Mouse (Mus musculus) lung, embryonic 15.5 days (tissue): ENCODE results near the gene Gtpbp10. TPM values are rescaled to one million over a fixed set of nuclear protein-coding genes. Genes with fewer than 3 reads are reported as not detected.

ENCODE experiments used
- ATAC-seq: fragments of 200-750 bp; cut with Nextera tagmentation; 2 replicates; pipeline ENCODE4 v1.8.0; 2017; ENCODE audit warnings: moderate number of reproducible peaks, borderline replicate concordance; ENCODE audit not compliant: low FRiP score, low TSS enrichment; ENCODE audit errors: extremely low read depth
- H3K27ac ChIP-seq: fragments of 300-500 bp; sonication (generic); 2 replicates; pipeline ENCODE4 v1.5.1; 2015; ENCODE audit warnings: moderate library complexity, mild to moderate bottlenecking, inconsistent platforms
- H3K27me3 ChIP-seq: fragments of 300-500 bp; sonication (generic); 2 replicates; pipeline ENCODE4 v1.6.1; 2015; ENCODE audit warnings: inconsistent platforms
- H3K36me3 ChIP-seq: fragments of 300-500 bp; sonication (generic); 2 replicates; pipeline ENCODE4 v1.6.1; 2015; ENCODE audit warnings: inconsistent platforms
- H3K4me1 ChIP-seq: fragments of 300-500 bp; sonication (generic); 2 replicates; pipeline ENCODE4 v1.6.1; 2015; ENCODE audit warnings: inconsistent platforms
- H3K4me2 ChIP-seq: fragments of 300-500 bp; sonication (generic); 2 replicates; pipeline ENCODE4 v1.6.1; 2015; ENCODE audit warnings: inconsistent platforms, mild to moderate bottlenecking, moderate library complexity
- H3K4me3 ChIP-seq: fragments of 300-500 bp; sonication (generic); 2 replicates; pipeline ENCODE4 v1.5.1; 2015; ENCODE audit warnings: mild to moderate bottlenecking, inconsistent platforms
- H3K9ac ChIP-seq: fragments of 300-500 bp; sonication (generic); 2 replicates; pipeline ENCODE4 v1.6.1; 2015; ENCODE audit warnings: inconsistent platforms
- H3K9me3 ChIP-seq: fragments of 300-500 bp; sonication (generic); 2 replicates; pipeline ENCODE4 v1.6.1; 2016; ENCODE audit warnings: inconsistent platforms
- WGBS: fragments of 180-500 bp; shearing (Covaris S2); methylation state at CpG from one replicate; pipeline ENCODE4 v1.1.7; 2015; 5-methylcytosine and 5-hydroxymethylcytosine counted together
- polyA plus RNA-seq: library from polyadenylated mRNA; unstranded; fragments of >200 nt; fragmentation: Nextera tagmentation; extraction: Ambion mirVana; gene quantifications from 2 replicates; pipeline ENCODE4 v1.2.1, GENCODE M21; 2015

The Gtpbp10 gene
- 23.2 and 24.7 TPM in 2 replicates for polyA plus RNA-seq

DNA sequence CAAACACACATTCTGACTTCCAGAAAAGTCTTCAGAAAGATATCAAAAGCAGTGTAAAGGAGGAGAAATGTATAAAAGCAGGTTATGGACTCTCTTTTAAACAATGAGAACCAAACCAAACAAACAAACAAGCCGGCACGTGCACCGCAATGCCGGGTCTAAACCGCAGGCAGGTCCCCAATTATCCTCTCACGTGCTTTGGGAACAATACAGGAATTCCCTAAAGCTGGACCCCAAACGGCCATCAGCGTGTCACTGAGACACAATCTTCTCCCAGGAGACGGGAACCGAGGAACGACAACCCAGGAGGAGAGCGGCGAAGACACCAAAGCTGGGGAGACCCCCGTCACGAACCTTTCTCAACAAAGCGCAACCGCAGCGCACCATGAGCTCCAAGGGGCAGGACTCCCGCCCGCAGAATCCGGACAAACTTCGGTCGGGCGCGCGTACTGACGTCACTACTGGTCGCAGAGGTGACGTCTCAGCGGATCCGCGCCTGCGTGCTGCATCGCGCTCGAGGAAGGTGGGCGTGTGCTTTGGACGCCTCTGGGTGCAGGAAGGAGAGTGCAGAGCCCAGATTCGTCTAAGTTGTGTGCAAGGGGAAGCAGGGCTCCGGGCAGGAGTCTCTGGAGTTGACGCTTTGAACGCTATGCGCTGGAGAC lies at the start of gene Gtpbp10:
Gene Gtpbp10 (minus strand): TSS at position 460 of the 662 bp plus-strand sequence.
- Histone ChIP-seq H3K9me3 (no peaks in the 10 kb centered on the region), H3K27me3 (no peaks in the 10 kb centered on the region), H3K9ac (peak within 1 kb of the TSS; percentile 72), H3K4me1 (peaks cover 15% of the 10 kb centered on the region), H3K27ac (peak within 1 kb of the TSS; percentile 52), H3K4me3 (peak within 1 kb of the TSS; percentile 78), H3K36me3 (peaks cover 6% of the 10 kb centered on the region), H3K4me2 (peak within 1 kb of the TSS; percentile 64)
- WGBS = under 1% methylated on average over 43 of the region's 43 CpGs
- peak; percentile 99 for ATAC-seq

DNA sequence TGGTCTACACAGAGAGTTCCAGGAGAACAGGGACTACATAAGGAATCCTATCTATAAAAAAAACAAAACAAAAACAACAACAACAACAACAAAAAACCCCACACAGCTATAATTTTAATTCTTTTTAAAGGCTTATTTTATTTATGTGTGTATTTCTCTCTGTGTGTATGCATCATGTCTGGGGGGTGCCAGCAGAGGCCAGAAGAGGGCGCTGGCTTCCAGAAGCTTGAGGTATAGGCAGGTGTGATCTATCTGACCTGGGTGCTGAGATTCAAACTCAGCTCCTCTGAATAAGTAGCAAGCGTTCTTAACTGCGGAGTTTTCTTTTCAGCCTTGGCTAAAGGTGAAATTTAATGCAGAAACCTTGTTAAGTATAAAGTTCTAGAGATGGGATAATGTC lies 28.3 kb upstream of the Gtpbp10 start:
- no peak overlapping the region for H3K27ac ChIP-seq
- no peak overlapping the region for H3K9ac ChIP-seq
- 82% methylated on average over 3 of the region's 3 CpGs for WGBS
- no peaks in the 10 kb centered on the region for H3K36me3 ChIP-seq
- no peak overlapping the region for H3K4me2 ChIP-seq
- no peaks in the 10 kb centered on the region for H3K27me3 ChIP-seq
- no peaks in the 10 kb centered on the region for H3K9me3 ChIP-seq
- H3K4me1 ChIP-seq = no peaks in the 10 kb centered on the region
- no peak for ATAC-seq
- H3K4me3 ChIP-seq = no peak overlapping the region

DNA sequence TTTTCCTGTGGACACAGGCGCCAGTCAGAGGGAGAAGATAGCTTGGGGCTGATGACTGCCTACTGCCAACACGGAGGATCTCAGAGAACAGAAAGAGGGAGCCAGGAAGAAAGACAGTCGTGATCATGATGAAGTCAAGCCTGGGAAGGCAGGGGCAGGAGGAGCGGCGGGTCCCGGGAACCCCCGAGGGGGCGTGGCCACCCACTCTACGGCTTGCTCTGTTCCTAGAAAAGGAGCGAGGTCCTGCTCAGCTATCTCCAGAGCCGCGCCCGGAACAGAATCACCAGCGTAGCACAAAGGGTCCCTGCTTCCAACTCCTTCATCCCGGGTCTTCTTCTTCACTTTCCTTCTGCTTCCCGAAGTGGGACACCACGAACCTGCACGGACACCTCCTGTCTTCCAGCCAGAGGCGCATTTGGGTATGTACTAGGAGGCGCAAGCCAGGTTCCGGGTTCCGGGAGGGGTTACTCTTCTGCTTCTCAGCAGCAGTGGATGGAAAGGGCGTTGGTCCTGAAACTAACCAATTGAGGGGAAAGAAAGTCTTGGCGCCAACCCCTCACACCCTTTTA lies 14.5 kb upstream of the Gtpbp10 start, which contains the start of gene Gm8773:
Gene Gm8773 (plus strand): TSS at position 51 of the 569 bp plus-strand sequence.
- peak; percentile 84; the same call in 1 of the 2 replicates for ATAC-seq
- Histone ChIP-seq H3K9ac (peak within 1 kb of the TSS; percentile 21), H3K27me3 (peaks cover 17% of the 10 kb centered on the region; the same call in 1 of the 2 replicates), H3K27ac (no peak within 1 kb of the TSS), H3K4me2 (peak within 1 kb of the TSS; percentile 83), H3K36me3 (no peaks in the 10 kb centered on the region), H3K4me1 (no peaks in the 10 kb centered on the region), H3K4me3 (peak within 1 kb of the TSS; percentile 46), H3K9me3 (no peaks in the 10 kb centered on the region)
- WGBS = 1% methylated on average over 24 of the region's 24 CpGs

DNA sequence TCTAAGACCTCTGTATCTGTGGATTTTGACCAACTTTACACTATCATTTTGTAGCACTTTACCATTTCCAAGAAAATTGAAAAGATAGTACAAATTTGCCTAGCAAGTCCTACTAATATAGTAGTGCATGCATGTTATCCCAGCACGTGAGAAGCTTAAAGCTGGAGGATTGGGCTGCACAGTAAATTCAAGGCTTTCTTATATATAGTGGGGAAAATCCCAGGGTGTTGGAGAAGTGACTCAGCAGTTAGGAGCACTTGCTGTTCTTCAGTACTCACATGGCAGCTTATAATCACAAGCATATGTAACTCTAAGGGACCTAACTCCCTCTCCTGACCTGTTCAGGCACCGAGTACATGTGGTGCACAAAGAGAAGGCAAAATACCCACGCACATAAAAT lies 3.1 kb upstream of the Gtpbp10 start:
- no peaks in the 10 kb centered on the region for H3K27me3 ChIP-seq
- H3K27ac ChIP-seq = no peak overlapping the region
- 68% methylated on average over 3 of the region's 3 CpGs for WGBS

DNA sequence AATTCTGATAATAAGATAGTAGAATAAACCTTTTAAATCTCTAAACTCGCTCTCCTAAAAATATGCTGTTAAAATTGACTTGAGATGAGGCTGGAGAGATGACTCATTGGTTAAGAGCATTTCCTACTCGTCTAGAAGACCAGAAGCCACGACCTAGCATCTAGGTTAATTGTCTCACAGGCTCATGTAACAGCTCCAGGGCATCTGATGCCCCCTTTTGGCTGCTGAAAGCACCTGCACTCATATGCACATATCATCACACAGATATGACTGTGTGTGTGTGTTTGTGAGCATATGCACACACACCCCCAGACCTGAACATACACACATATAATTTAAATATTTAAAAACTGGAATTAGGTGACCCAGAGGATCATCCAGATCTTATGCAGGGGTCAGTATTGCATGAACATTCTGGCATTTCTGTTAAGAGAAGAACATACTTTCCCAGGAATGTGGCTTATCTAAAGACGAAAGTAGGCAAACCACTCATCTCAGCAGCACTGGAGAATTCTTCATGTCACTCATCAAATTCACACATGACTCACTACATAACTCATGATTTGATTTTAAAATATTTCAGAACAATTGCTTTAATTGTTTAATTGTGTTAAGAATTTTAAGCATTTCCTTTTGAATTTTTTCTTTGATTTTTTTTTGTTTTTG lies 1.8 kb upstream of the Gtpbp10 start:
- no peak overlapping the region for H3K27ac ChIP-seq
- H3K9ac ChIP-seq = no peak overlapping the region
- H3K27me3 ChIP-seq = no peaks in the 10 kb centered on the region
- no peaks in the 10 kb centered on the region for H3K9me3 ChIP-seq
- 55% methylated on average over 4 of the region's 4 CpGs for WGBS
- H3K4me2 ChIP-seq = no peak overlapping the region
- no peak overlapping the region for H3K4me3 ChIP-seq
- H3K4me1 ChIP-seq = peaks cover 15% of the 10 kb centered on the region
- no peaks in the 10 kb centered on the region for H3K36me3 ChIP-seq
- no peak for ATAC-seq

More for the DNA sequence above, 3.1 kb upstream of the Gtpbp10 start:
- no peak overlapping the region for H3K4me2 ChIP-seq
- no peak for ATAC-seq
- no peak overlapping the region for H3K4me3 ChIP-seq
- no peaks in the 10 kb centered on the region for H3K9me3 ChIP-seq
- no peak overlapping the region for H3K9ac ChIP-seq
- H3K36me3 ChIP-seq = no peaks in the 10 kb centered on the region
- peaks cover 15% of the 10 kb centered on the region for H3K4me1 ChIP-seq

DNA sequence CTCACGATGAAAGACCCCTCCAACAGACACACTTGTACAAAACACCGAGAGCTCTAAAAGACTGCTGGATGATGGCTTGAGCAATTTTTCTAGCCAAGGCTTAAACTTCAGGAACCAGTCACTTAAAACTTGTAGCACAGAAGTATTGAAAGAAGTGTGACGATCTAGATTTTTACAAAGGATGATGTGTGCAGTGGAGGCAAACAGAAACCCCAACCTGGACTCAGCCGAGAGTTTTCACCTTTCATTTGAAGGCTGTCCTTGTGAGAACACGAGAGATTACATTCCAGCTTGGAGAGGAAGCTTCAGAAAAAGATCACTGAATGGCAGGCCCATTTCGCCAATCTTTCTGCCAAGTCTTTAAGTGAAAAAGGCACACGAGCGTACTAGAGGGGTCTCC lies 460 bp upstream of the Gtpbp10 start:
- Histone ChIP-seq H3K9ac (peak overlapping the region; percentile 72), H3K27ac (peak overlapping the region; percentile 52), H3K4me1 (peaks cover 15% of the 10 kb centered on the region), H3K4me2 (peak overlapping the region; percentile 64), H3K36me3 (no peaks in the 10 kb centered on the region; the same call in 1 of the 2 replicates), H3K9me3 (no peaks in the 10 kb centered on the region), H3K4me3 (peak overlapping the region; percentile 78), H3K27me3 (no peaks in the 10 kb centered on the region)
- no peak for ATAC-seq
- WGBS = 34% methylated on average over 8 of the region's 8 CpGs

DNA sequence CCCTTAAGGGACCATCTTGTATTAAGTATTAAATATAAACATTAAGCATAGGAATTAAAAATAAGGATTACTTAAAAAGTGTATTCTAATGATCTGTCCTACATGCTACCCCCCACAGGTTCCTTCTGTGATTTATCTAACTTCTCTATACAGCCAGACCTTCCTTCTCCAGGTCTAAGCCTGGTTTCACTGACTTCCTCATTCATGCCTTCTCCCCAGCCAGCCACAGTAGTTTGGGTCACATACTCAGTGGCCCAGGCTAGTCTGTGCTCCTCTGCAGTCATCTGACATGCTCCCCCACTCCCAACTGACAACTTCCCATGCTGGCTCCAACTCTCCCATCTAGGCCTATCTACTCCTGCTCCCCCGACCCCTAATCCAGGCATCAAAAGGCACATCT lies 8.2 kb downstream of the Gtpbp10 start:
- no peaks in the 10 kb centered on the region for H3K9me3 ChIP-seq
- no peaks in the 10 kb centered on the region for H3K4me1 ChIP-seq
- H3K36me3 ChIP-seq = peaks cover 51% of the 10 kb centered on the region
- H3K27ac ChIP-seq = no peak overlapping the region
- WGBS = 81% methylated on average over 1 of the region's 1 CpGs
- H3K27me3 ChIP-seq = no peaks in the 10 kb centered on the region
- H3K4me2 ChIP-seq = no peak overlapping the region
- no peak overlapping the region for H3K4me3 ChIP-seq
- no peak for ATAC-seq
- H3K9ac ChIP-seq = no peak overlapping the region

DNA sequence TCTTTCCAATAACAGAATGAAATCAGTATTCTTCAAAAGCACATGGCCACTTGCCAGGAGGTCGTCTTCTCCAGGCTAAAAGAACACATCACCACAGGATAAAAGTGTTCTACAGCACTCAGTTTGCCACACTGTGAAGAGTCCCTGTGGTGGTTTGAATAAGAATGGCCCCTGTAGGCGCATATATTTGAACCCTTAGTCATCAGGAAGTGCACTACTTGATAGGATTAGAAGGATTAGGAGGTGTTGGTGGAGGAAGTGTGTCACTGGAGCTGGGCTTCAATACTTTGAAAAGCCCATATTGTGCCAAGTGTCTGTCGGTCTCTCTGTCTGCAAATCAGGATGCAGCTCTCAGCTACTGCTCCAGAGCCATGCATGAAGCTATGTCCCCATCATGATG lies 19.0 kb downstream of the Gtpbp10 start:
- Histone ChIP-seq H3K4me3 (no peak overlapping the region), H3K36me3 (peaks cover 43% of the 10 kb centered on the region), H3K27me3 (no peaks in the 10 kb centered on the region), H3K4me2 (no peak overlapping the region), H3K9ac (no peak overlapping the region), H3K9me3 (no peaks in the 10 kb centered on the region), H3K27ac (no peak overlapping the region), H3K4me1 (no peaks in the 10 kb centered on the region)
- 65% methylated on average over 3 of the region's 3 CpGs for WGBS
- no peak for ATAC-seq

DNA sequence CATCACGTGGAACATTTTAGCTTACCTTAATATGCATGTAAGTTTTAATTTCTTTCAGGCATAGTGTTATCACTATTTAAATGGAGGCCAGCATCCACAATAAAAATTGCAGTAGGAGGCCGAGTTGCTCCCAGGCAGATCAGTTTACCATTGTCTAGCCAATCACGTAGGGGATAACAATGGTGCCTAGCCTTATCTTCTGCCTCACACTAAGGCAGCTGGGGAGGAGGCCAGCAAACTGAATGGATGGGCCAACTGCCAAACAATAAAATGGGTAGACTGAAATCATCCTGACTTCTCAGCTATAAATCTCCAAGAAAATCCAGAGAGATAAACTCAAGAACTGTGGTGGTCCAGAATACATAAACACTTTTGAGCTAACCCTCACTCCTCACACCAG lies 19.6 kb downstream of the Gtpbp10 start:
- Histone ChIP-seq H3K4me3 (no peak overlapping the region), H3K9ac (no peak overlapping the region)

DNA sequence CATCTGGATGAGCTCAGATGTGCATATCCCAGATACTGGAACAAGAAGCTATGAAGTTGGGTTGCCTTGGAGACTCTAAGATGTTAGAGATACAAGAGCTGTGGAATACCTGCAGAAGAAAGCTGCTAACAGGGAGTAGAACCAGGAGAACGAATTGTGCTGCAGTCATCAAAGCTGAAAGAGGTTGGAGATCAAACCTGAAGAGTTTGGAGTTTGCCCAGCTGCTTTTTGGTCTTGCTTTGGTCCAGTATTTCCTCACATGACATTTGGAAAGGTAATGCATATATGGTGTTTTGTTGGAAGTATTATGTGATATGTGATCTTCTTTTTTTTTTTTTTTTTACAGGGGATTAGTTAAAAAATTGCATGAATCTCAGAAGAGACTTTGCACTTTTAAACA lies 23.2 kb downstream of the Gtpbp10 start:
- no peak for ATAC-seq
- no peaks in the 10 kb centered on the region for H3K9me3 ChIP-seq
- no peak overlapping the region for H3K27ac ChIP-seq
- no peak overlapping the region for H3K4me2 ChIP-seq
- H3K27me3 ChIP-seq = no peaks in the 10 kb centered on the region
- H3K36me3 ChIP-seq = peaks cover 20% of the 10 kb centered on the region
- no peak overlapping the region for H3K9ac ChIP-seq
- WGBS = 91% methylated on average over 1 of the region's 1 CpGs
- no peak overlapping the region for H3K4me3 ChIP-seq
- no peaks in the 10 kb centered on the region for H3K4me1 ChIP-seq

More for the DNA sequence above, 19.6 kb downstream of the Gtpbp10 start:
- Histone ChIP-seq H3K9me3 (no peaks in the 10 kb centered on the region), H3K27ac (no peak overlapping the region), H3K36me3 (peaks cover 43% of the 10 kb centered on the region), H3K4me2 (no peak overlapping the region), H3K4me1 (no peaks in the 10 kb centered on the region), H3K27me3 (no peaks in the 10 kb centered on the region)
- ATAC-seq = no peak
- 71% methylated on average over 3 of the region's 3 CpGs for WGBS

DNA sequence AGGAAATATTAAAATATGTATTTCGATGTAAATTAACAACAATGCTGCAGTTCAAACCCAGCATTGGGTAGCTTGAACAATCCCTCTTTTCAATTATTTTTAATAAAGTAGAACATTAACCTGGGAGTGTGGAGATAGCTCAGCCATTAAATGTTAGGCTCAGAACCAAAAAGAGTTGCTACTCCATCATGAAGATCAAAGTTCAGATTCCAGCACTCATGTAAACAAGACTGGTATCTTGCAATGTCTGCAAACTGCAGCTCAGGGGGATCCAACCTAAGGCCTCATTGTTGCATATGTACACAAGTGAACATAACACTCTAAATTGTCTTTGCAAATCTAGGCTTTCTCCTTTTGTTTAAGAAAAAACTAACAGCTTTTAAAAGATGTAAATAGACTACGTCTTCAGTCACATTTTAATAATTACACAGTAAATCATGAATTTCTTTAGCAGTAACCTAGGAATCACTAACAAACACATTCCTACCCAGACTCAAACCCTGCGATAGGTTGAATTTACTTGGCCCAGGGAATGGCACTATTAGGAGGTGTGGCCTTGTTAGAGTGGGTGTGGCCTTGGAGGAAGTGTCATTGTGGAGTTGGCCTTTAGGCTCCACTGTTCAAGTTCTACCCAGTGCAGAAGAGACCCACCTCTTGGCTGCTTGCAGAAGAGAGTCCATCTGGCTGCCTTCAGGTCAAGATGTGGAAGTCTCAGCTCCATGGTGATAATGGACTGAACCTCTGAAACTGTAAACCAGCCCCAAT lies 25.5 kb downstream of the Gtpbp10 start:
- 80% methylated on average over 3 of the region's 3 CpGs for WGBS

More for the DNA sequence above, 25.5 kb downstream of the Gtpbp10 start:
- no peak overlapping the region for H3K9ac ChIP-seq
- H3K36me3 ChIP-seq = peaks cover 7% of the 10 kb centered on the region
- H3K9me3 ChIP-seq = no peaks in the 10 kb centered on the region
- no peak overlapping the region for H3K27ac ChIP-seq
- no peak for ATAC-seq
- H3K4me3 ChIP-seq = no peak overlapping the region
- H3K27me3 ChIP-seq = no peaks in the 10 kb centered on the region
- no peaks in the 10 kb centered on the region for H3K4me1 ChIP-seq
- no peak overlapping the region for H3K4me2 ChIP-seq
